Mouse (Mus musculus): ENCODE measurements at regions not wholly inside any gene's neighbourhood (a gene's known extent, or its start where the extent isn't known, plus 50 kb on each side); places are given as distances from the start of the nearest gene placed in this dataset.

GRCm38 (mm10) chr17:9917031-9917430 lies 247.5 kb upstream of the Pabpc6 start:
- TF ChIP-seq GATA4 (IDR thresholded peaks at IDR 0.05; ENCODE audit: insufficient replicate concordance, low read length): no peak

- no peak for TF ChIP-seq GATA4 (IDR thresholded peaks at IDR 0.05; ENCODE audit: insufficient replicate concordance, low read length)
Measured at GRCm38 (mm10) chr17:9910856-9911255, 241.3 kb upstream of the Pabpc6 start.

DNA sequence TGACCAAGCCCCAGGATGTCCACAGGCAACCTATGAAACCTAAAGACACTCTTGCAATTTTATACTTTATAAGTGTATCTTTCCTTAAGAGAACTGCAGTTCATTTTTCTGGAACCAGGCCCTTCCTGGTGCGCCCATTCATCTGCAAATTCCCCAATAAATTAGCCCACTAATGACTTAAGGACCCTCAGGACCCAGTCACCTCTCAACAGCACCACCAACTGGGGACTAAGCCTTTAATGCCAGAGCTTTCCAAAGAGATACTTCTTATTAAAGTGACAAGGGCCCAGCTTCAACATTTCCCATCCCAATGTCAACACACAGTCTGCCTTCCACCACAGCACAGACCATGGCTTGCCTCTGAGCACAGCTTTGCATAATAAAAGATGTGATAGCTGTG lies 237.6 kb upstream of the Pabpc6 start:
- TF ChIP-seq GATA4 (IDR thresholded peaks at IDR 0.05; ENCODE audit: insufficient replicate concordance, low read length): no peak

- no peak for TF ChIP-seq GATA4 (IDR thresholded peaks at IDR 0.05; ENCODE audit: insufficient replicate concordance, low read length)
Measured at GRCm38 (mm10) chr17:9905501-9906462, 236.3 kb upstream of the Pabpc6 start.

GRCm38 (mm10) chr17:9904525-9904991 lies 235.0 kb upstream of the Pabpc6 start:
- no peak for TF ChIP-seq GATA4 (IDR thresholded peaks at IDR 0.05; ENCODE audit: insufficient replicate concordance, low read length)

GRCm38 (mm10) chr17:9903313-9903712 lies 233.8 kb upstream of the Pabpc6 start:
- no peak for TF ChIP-seq GATA4 (IDR thresholded peaks at IDR 0.05; ENCODE audit: insufficient replicate concordance, low read length)

DNA sequence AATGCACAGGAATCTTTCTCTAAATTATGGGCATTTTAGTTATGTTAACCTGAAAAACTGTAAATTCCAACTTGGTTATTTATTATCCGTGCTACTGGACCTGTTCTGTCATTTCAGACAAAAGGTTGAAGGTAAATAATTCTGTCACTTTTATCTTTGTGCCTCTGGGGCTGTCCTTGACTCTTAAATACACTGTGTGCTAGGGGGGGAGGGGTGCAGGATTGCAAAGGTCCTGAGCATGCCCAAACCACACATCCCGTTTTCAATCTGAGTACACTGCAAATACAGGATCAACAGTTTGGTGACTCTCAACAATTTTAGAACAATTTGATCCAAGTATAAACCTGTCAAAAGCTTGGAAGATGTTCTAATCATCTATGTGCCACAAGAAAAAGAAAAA lies 227.4 kb upstream of the Pabpc6 start:
- TF ChIP-seq GATA4 (IDR thresholded peaks at IDR 0.05; ENCODE audit: insufficient replicate concordance, low read length): no peak

DNA sequence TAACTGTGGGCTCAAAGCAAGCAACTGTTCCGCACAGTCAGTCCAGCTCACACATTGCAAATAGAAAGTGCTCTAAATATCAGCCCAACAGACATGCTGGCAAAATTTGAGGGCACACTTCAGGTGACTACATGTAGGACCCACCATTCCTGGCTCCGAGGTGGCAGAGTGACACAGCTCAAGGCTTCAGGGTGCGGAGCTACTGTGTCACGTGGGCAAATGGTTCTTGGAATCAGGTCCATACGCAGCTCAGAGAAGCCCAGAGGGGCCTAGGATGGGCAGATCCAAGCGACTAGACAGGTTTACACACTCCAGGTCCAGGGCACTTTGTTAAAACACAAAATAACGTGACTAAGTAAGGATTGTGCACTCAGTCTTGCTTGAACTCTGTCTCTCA lies 226.2 kb upstream of the Pabpc6 start:
- no peak for TF ChIP-seq GATA4 (IDR thresholded peaks at IDR 0.05; ENCODE audit: insufficient replicate concordance, low read length)

DNA sequence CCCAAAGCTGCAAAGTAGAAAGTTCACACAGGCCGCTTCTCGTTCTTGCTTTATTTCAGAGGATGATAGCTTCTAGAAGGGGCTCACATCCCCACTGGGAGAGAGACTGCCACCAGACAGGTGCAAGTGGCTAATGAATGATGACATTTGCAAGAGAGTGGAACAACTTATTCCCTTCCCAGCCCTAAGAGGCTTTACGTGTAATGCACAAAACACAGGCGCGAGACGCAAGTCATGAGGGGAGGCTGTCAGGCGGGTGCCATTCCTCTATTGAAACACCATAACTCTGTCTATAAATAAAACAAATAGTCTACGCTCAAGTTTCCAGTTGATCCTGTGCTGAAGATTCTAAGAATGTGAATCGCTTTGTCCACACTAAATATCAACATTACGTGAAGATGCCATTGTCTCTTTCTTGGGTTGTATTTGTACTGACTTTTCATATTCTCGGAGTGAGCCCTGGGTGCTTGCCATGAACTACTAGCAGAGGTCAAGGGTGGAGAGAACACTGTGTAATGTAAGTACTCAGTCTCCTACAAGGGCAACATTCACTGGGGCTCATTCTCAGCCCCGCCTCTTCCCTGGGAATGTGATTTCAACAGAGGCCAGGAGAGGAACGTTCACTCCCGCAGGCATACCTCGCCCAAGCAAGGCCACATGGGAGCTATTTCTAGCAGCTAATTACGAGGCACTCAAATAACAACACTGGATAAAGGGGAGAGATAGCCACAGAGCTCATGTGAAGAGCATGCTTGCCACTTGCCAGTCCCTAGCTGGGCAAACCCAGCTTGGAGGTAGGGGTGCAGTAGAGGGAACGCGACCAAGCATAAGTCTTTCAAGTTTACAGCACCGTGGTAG lies 225.5 kb upstream of the Pabpc6 start:
- no peak for TF ChIP-seq GATA4 (IDR thresholded peaks at IDR 0.05; ENCODE audit: insufficient replicate concordance, low read length)

- no peak for TF ChIP-seq GATA4 (IDR thresholded peaks at IDR 0.05; ENCODE audit: insufficient replicate concordance, low read length)
Measured at GRCm38 (mm10) chr17:9893966-9894365, 224.4 kb upstream of the Pabpc6 start.

GRCm38 (mm10) chr17:9892776-9893175 lies 223.3 kb upstream of the Pabpc6 start:
- no peak for TF ChIP-seq GATA4 (IDR thresholded peaks at IDR 0.05; ENCODE audit: insufficient replicate concordance, low read length)

GRCm38 (mm10) chr17:9892141-9892540 lies 222.6 kb upstream of the Pabpc6 start:
- no peak for TF ChIP-seq GATA4 (IDR thresholded peaks at IDR 0.05; ENCODE audit: insufficient replicate concordance, low read length)

GRCm38 (mm10) chr17:9888494-9888893 lies 219.0 kb upstream of the Pabpc6 start:
- no peak for TF ChIP-seq GATA4 (IDR thresholded peaks at IDR 0.05; ENCODE audit: insufficient replicate concordance, low read length)

DNA sequence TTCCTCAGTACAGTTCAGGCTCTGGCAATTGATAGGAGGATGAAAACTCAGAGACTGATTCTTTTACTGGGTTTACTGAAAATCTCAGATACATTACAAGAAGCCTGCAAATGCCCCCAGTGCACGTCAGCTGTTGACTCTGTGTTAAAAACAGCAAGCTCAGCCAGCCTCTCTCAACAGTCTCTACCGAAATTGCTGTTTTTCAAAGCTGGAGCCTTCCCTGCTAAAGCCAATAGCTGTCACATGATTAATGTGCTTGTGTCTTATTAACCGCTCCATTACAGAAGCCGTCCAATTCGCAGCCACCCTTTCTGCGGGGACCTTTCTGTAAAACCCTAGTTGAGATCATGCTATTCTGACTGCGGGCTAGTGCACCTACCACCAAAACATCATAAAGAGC lies 215.6 kb upstream of the Pabpc6 start:
- TF ChIP-seq GATA4 (IDR thresholded peaks at IDR 0.05; ENCODE audit: insufficient replicate concordance, low read length): no peak

DNA sequence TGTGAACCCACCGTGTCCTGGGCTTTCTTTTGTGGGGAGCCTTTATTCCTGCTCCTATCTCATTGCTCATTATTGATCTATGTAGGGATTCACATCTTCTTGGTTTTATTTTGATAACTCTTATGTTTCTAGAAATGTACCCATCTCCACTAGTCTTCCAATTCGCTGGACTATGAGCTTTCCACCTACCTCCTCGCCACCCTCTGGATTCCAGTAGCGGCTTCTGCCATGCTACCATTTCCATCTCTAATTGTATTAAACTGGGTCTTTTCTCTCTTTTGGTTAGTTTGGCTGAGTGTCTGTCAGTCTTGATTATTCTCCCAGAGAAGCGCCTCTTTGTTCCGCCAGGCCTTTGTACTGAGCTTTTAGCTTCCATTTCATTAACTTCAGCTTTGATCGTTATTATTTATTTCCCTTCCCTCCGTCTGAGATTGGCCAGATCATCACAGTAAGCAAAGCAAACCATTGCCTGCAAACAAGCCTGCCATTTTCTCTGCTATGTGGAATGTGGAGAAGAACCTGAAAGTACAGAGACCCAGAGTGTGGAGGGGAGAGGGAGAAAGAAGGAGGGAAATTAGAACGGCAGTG lies 213.2 kb upstream of the Pabpc6 start:
- no peak for TF ChIP-seq GATA4 (IDR thresholded peaks at IDR 0.05; ENCODE audit: insufficient replicate concordance, low read length)

Data from liver, adult (tissue).